Mouse (Mus musculus) cerebellum, postnatal 10 days (tissue): ENCODE data around the gene Mroh7.

ENCODE experiments used
- DNase-seq, 2 experiments: peaks; one replicate each; pipeline ENCODE4 v3.0.0; 2021; ENCODE audit warnings: mixed read lengths in 2 of 2

Gene Mroh7

GRCm38 (mm10) chr4:106693841-106694430 is 36.8 kb downstream of the Mroh7 start:
- no peak for DNase-seq

- no peak for DNase-seq
These were observed 42.0 kb downstream of the Mroh7 start for GRCm38 (mm10) chr4:106688636-106689296.

DNA sequence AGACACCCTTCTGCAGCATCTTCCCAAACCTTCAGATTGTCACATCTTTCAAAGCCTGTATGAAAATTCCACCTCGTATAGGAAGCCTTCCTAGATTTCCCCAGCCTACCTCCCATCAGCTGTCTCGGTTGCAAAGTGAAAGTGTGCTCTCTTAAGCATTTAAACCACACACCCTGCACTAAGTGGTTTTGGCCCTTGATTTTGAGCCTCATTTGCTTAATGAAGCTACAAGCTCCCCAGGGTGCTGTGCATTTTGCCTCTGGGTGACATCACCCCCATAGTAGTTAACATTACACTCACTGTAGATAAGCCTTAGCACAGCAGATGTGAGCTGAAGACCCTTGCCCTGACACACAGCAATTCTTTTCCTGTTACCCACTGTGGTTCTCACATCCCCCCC is 49.8 kb downstream of the Mroh7 start:
- no peak for DNase-seq

GRCm38 (mm10) chr4:106679152-106679551 is 51.6 kb downstream of the Mroh7 start:
- no peak for DNase-seq

DNA sequence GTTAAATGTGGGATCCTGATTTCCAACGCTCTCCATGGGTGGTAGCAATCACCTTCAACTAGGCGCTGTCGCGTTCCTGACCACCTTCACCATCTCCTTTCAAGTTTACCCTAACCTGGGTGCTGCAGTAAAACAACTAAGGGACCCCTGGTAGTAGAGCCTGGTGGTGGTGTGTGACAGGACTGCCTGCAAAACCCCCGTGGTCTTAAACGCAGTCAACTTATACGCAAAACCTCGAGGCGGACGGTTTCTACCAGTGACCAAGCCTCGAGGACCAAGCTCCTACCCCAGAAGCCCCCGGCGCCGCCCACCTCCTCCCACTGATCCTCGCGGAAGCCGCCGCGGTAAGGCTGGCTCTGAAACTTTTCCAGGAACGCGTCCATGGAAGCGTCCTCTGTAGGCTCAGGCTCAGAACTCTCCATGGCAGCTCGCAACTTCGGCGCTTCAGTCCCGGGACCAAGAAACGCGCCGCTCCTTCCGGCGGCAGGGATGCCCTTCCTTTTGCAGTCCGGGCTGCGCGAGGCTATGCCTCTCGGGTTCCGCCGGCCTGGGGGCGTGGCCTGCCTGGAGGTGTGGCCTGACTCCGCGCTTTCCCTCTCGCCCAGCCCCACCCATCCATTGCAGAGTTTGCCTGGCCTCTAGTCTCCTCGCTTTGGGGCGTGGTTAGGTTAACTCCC is 52.1 kb downstream of the Mroh7 start, which contains the start of gene Ttc4:
Ttc4 (minus strand) TSS at position 503 of the 677 bp plus-strand sequence.
- DNase-seq, result peak; percentile 95

GRCm38 (mm10) chr4:106676749-106677148 is 54.0 kb downstream of the Mroh7 start:
- DNase-seq, result no peak

GRCm38 (mm10) chr4:106666546-106666945 is 64.2 kb downstream of the Mroh7 start:
- no peak for DNase-seq

DNA sequence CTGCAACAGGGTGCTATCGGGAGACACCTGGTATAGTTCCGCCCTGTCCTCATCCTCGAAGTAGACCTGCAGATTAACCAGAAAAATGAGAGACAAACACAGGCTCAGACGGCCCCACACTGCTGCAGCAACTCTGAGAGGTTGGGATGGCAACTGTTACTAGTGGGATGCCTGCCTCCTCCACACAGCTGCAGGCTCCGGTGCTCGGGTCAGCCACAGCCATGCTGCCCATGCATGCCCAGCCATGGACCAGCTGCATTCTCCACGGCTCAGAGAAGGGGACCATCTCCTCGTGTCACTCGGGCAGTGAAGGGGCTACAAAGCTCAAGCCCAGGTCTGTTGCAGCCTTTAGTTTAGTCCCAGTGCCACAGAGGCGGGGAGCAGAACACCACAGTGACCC is 65.1 kb downstream of the Mroh7 start:
- DNase-seq, result no peak

DNA sequence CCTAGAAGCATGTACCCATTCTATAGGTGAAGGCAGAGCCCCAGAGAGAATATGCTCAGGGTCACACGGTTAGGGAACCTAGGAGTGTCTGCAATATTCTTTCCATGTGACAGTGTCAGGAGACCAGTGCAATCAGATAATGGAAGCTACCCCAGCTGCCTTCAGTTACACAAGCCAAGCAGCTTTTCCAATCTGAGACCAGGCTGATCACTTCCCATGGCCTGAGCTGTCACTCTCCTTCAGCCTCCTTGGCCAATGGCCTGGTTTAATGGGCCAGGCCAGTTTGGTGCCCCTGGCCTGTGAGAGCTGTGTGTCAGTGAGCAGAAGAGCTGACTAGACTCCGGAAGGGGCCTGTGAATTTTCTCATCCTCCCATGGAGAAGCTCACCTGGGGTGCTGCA is 65.5 kb downstream of the Mroh7 start:
- DNase-seq, result no peak

GRCm38 (mm10) chr4:106664697-106665096 is 66.0 kb downstream of the Mroh7 start:
- no peak for DNase-seq

GRCm38 (mm10) chr4:106663956-106664470 is 66.7 kb downstream of the Mroh7 start:
- DNase-seq, result no peak

GRCm38 (mm10) chr4:106655681-106656080 is 75.0 kb downstream of the Mroh7 start:
- DNase-seq, result no peak

- DNase-seq, result no peak
These were observed 77.7 kb downstream of the Mroh7 start for GRCm38 (mm10) chr4:106653051-106653450.

DNA sequence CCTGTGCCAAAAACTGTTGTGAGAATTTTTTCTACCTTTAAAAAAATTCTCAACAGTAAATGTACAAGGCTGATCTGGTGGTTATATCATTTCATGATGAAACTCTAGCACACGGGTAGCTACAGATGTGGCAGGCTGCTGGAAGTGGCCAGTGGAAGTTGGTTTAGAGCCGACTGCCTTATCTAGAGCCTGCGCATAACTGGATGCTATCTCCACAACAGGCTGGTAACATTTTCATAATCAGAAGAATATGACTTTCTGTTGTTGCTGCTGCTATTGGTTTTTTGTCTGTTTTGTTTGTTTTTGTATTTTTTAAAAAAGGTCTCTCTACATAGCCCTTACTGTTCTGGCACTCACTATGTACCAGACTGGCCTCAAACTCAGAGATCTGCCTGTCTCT is 78.2 kb downstream of the Mroh7 start:
- no peak for DNase-seq

GRCm38 (mm10) chr4:106650833-106651527 is 79.7 kb downstream of the Mroh7 start, which contains the start of gene Pars2:
TSS of gene Pars2 (plus strand) at chr4:106651069.
- peak; percentile 99 for DNase-seq

GRCm38 (mm10) chr4:106647137-106647536 is 83.6 kb downstream of the Mroh7 start:
- no peak for DNase-seq

GRCm38 (mm10) chr4:106645797-106646196 is 84.9 kb downstream of the Mroh7 start:
- DNase-seq, result no peak

- DNase-seq, result no peak
These were observed 86.5 kb downstream of the Mroh7 start for GRCm38 (mm10) chr4:106644218-106644610.

DNA sequence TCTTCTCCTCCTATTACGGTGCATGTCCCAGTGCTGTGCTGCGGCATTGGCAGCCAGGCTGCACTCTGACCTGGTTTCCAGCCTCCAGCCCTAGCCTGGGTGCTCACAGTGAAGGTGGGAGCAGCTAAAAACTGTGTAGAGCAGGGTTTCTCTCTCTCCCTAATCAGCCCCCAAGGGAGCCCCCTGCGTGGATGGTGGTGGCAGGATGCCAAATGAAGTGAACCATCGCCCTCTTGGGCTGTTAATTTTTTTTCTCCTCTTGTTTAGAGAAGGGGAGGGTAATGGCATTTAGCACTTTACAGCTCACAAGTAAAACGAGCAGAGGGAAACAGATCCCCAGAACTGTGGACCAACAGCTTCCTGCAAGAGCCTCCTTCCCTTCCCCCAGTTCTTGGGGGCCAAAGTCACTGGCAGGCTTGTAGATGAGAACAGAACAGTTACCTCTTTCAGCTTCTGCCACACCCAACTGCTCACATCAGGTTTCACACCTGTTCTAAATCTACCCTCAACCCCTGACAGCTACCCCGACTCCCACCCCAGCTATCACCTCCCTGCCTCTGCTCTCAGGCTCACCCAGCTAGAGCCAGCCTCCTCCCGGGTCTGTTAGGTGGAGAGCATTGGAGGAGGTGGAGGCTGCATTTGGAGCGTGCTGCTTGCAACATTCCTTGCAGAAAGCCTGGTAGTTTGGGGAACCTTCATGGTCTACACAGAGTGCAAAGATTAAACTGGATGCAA is 87.1 kb downstream of the Mroh7 start:
- no peak for DNase-seq

DNA sequence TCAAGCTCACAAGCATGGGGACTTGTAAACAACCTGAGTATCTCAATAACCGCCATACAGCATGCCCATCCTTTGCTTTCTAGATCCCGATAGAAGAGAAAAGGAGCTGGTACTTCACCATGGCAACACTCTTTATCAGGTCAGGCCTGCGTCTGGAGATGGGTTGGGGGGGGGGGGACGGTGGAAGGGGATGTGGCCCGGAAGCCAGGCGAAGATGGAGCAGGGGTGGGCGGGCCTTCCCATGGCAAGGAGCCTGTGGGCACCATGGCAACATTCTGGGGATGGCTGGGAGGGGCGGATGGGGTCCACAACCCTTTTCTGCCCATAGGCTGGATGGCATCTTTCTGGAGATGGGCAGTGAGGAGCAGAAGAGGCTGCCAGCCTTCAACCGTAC is 96.6 kb downstream of the Mroh7 start:
- DNase-seq, result peak; percentile 60 to 68

DNA sequence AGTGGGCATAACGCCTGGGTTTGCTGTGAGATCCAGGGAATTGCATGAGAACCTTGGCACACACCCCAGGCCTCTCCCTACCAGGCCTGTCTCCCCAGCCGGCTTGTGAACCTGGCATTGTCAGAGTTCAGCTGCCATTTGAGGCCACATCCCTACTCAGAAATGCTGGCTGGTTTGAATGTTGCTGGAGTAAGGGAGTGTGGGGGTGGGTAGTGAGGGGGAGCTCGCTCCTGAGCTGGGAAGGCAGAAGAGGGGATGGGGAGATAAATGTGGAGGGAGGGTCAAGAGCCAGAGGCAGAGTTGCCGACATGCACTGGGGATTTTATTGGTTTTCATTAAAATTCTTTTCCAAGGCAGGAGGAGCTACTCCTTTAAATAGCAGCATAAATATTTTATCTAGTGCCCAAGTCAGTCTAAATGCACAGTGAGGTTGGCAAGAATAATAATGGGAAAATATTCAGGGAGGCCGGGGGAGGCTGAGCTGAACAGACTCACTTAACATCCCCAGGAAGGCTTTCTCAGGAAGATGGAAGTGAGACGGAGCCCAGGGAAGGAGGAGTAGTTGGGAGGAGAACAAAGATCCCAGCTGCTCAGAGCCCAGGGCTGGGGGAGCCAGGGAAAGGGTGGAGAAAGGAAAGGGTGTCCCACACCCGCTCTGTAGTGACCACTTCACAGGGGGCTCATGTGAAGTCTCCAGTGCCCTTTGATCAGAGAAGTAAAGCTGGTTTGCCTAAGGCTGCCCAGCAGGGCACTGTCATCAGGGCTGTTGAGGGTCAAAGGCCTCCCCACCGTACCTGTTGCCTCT is 97.2 kb downstream of the Mroh7 start:
- DNase-seq, result peak; percentile 69 to 70

- peak in 1 of 2 experiments; percentile 32 for DNase-seq
These were observed 98.4 kb downstream of the Mroh7 start for GRCm38 (mm10) chr4:106632313-106632712.
